Mouse (Mus musculus) kidney, embryonic 15.5 days (tissue): ENCODE results near the gene Abr. TPM values are rescaled to one million over a fixed set of nuclear protein-coding genes. Genes with fewer than 3 reads are reported as not detected.
A peak's percentile ranks its signal among the peaks of the same experiment; 100 is the strongest.

ENCODE experiments used
- ATAC-seq: fragments of 200-750 bp; cut with Nextera tagmentation; replicated peaks from 2 replicates; pipeline ENCODE4 v1.8.0; 2017; ENCODE audit warnings: moderate TSS enrichment; ENCODE audit not compliant: low FRiP score
- H3K27ac ChIP-seq: fragments of 300-500 bp; sonication (generic); 2 replicates; pipeline ENCODE4 v1.5.1; 2015; ENCODE audit warnings: mild to moderate bottlenecking, inconsistent platforms
- H3K27me3 ChIP-seq: fragments of 300-500 bp; sonication (generic); 2 replicates; pipeline ENCODE4 v1.6.1; 2015; ENCODE audit warnings: inconsistent platforms
- H3K36me3 ChIP-seq: fragments of 300-500 bp; sonication (generic); 2 replicates; pipeline ENCODE4 v1.6.1; 2015; ENCODE audit warnings: inconsistent platforms
- H3K4me1 ChIP-seq: fragments of 300-500 bp; sonication (generic); 2 replicates; pipeline ENCODE4 v1.6.1; 2015; ENCODE audit warnings: inconsistent platforms
- H3K4me2 ChIP-seq: fragments of 300-500 bp; sonication (generic); 2 replicates; pipeline ENCODE4 v1.6.1; 2015; ENCODE audit warnings: moderate library complexity, mild to moderate bottlenecking, inconsistent platforms
- H3K4me3 ChIP-seq: fragments of 300-500 bp; sonication (generic); replicated peaks from 2 replicates; pipeline ENCODE4 v1.5.1; 2015; ENCODE audit warnings: mild to moderate bottlenecking, inconsistent platforms
- H3K9ac ChIP-seq: fragments of 300-500 bp; sonication (generic); 2 replicates; pipeline ENCODE4 v1.6.1; 2015; ENCODE audit warnings: mild to moderate bottlenecking, inconsistent platforms
- H3K9me3 ChIP-seq: fragments of 300-500 bp; sonication (generic); replicated peaks from 2 replicates; pipeline ENCODE4 v1.6.1; 2016; ENCODE audit warnings: inconsistent platforms
- WGBS: fragments of 180-500 bp; shearing (Covaris S2); methylation state at CpG from one replicate; pipeline ENCODE4 v1.1.7; 2015; ENCODE audit warnings: mixed read lengths; 5-methylcytosine and 5-hydroxymethylcytosine counted together
- polyA plus RNA-seq: library from polyadenylated mRNA; unstranded; fragments of >200 nt; fragmentation: Nextera tagmentation; extraction: Ambion mirVana; gene quantifications from 2 replicates; pipeline ENCODE4 v1.2.1, GENCODE M21; 2015

Abr gene
- polyA plus RNA-seq, 1 experiment from 2014 or later = 48.3 TPM

DNA sequence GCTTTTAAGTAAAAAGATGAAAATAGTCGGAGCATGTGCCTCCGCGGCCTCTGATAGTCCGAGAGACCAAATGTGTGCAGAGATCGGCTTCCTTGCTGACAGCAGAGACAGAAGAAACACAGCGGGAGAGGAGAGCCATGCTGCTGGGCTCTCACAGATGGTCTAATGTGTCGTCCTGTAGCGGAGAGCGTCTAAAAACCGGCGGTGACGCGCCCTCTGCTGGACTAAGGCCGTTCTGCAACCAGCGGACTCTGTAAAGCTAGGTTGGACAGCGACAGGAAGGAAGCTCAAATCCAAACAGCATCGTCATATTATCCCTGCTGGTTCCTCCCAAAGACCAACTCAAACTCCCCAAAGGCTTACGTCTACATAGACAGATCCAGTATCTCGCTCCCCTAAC is 23.8 kb upstream of the Abr start:
- peaks cover 9% of the 10 kb centered on the region; the same call in 1 of the 2 replicates for H3K27me3 ChIP-seq

DNA sequence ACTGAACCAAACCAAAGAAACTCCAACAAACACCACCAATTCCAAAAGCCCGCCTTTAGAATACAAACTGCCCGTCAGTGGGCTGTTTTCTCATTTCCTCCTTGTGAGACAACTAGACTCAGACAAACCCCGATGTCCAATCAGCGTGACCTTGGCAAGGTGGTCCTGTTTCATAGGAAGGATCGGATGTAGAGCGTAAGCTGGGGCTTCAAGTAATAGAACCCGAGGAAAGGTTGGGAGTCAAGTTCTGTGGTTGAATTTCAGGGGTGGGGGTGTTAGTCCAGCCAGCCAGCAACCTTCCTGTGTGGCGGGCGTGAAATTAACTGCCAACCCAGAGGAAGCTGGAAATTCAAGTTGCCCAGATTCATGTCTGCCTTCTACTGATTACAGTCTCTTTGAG is 22.9 kb upstream of the Abr start:
- peaks cover 28% of the 10 kb centered on the region for H3K4me1 ChIP-seq
- no peaks in the 10 kb centered on the region for H3K36me3 ChIP-seq
- no peaks in the 10 kb centered on the region for H3K9me3 ChIP-seq
- no peak overlapping the region for H3K9ac ChIP-seq
- H3K27me3 ChIP-seq = peaks cover 9% of the 10 kb centered on the region; the same call in 1 of the 2 replicates
- H3K27ac ChIP-seq = peak overlapping the region; percentile 88
- H3K4me3 ChIP-seq = no peak overlapping the region
- 0 out of 2 replicates have a peak, but pooled peaks have one; percentile 68 for ATAC-seq
- H3K4me2 ChIP-seq = peak overlapping the region; percentile 74
- WGBS = 28% methylated on average over 9 of the region's 9 CpGs

More for the DNA sequence above, 23.8 kb upstream of the Abr start:
- Histone ChIP-seq H3K27ac (peak overlapping the region; percentile 88), H3K9ac (0 out of 2 replicates have a peak overlapping the region, but pooled peaks have one; percentile 29), H3K9me3 (no peaks in the 10 kb centered on the region), H3K4me2 (peak overlapping the region; percentile 74), H3K4me3 (peak overlapping the region; percentile 38), H3K36me3 (no peaks in the 10 kb centered on the region), H3K4me1 (peaks cover 28% of the 10 kb centered on the region)
- peak; percentile 66; the same call in 1 of the 2 replicates for ATAC-seq
- 0% methylated on average over 19 of the region's 19 CpGs for WGBS

DNA sequence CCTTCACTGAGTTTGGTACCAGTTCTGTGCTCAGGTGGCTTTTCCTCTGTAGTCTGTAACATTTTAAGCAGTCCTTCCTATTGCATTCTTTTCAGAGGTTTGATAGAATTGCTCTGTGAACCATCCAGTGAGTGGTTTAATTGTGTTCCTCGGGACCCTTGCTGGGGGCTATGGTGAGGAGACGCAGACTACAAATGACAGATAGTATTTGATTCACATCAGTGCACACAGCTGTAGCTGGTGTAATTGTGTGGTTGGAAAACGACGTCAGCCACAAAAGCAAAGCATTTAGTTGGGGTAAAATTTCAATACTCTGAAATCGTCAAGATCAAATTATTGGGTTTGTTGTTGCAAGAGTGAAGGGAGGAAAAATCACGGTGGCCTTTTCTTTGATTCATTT is 22.1 kb upstream of the Abr start:
- Histone ChIP-seq H3K9ac (no peak overlapping the region), H3K27me3 (peaks cover 9% of the 10 kb centered on the region; the same call in 1 of the 2 replicates), H3K4me1 (peaks cover 28% of the 10 kb centered on the region), H3K36me3 (no peaks in the 10 kb centered on the region), H3K9me3 (no peaks in the 10 kb centered on the region), H3K4me3 (no peak overlapping the region), H3K4me2 (no peak overlapping the region), H3K27ac (peak overlapping the region; percentile 88)
- WGBS = 42% methylated on average over 6 of the region's 6 CpGs
- ATAC-seq = no peak

DNA sequence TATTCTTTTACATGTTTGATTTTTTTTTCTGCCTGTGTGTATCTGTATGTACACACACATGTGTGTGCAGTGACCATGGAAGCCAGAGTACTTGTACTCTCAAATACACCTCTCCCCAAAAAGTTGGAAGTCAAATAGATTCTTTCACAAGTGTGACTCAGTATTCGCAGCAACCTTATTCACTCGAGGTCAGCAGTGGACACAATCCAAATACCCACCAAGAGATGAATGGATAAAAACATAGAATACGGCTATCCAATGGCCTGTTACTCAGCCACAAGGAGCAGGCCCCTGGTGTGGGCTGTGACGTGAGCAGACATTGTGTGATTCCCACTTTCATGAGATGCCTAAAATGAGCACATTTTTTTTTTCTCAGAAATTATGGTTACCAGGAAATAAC is 18.1 kb upstream of the Abr start:
- peaks cover 9% of the 10 kb centered on the region; the same call in 1 of the 2 replicates for H3K27me3 ChIP-seq
- H3K9me3 ChIP-seq = no peaks in the 10 kb centered on the region
- peaks cover 11% of the 10 kb centered on the region for H3K4me1 ChIP-seq
- no peak overlapping the region for H3K9ac ChIP-seq
- no peak overlapping the region for H3K4me3 ChIP-seq
- ATAC-seq = no peak
- H3K36me3 ChIP-seq = no peaks in the 10 kb centered on the region
- 69% methylated on average over 4 of the region's 4 CpGs for WGBS
- H3K4me2 ChIP-seq = no peak overlapping the region
- H3K27ac ChIP-seq = no peak overlapping the region

DNA sequence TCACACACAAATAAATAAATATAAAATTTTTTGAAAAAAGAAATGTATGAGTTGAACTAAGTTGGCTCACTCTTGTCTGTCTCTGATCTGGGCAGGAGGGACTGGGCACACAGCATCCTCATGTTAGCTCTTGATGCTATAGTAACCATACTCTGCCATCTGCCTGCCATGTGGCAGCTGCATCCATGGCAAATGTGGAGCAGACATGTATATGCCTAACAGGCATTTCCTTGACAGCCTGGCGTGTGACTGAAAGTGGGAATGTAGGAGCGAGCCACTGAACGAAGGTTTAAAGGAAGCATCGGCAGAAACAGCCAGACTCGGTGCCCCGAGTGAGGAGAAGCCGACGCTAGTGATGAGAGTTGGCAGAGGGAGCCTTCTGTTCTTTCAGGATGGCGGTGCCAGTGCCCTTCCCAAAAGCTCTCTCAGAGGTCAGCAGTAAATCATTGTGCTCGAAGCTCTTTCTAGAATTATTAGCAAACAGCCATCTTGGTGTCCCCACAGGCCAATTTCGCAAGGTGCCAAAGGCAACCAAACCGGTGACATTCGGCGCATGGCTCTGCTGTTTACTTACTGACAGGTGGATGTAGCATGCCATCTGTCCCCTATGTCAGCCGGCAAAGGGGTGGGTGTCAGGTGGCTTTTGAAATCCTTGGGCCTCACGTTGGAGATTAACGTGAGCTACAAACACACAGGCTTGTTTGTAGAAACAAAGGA is 17.3 kb upstream of the Abr start:
- Histone ChIP-seq H3K4me2 (no peak overlapping the region), H3K36me3 (no peaks in the 10 kb centered on the region), H3K27me3 (peaks cover 3% of the 10 kb centered on the region; the same call in 1 of the 2 replicates), H3K9me3 (no peaks in the 10 kb centered on the region), H3K27ac (no peak overlapping the region), H3K9ac (no peak overlapping the region), H3K4me3 (no peak overlapping the region), H3K4me1 (peaks cover 3% of the 10 kb centered on the region)
- 77% methylated on average over 17 of the region's 17 CpGs for WGBS
- no peak for ATAC-seq

DNA sequence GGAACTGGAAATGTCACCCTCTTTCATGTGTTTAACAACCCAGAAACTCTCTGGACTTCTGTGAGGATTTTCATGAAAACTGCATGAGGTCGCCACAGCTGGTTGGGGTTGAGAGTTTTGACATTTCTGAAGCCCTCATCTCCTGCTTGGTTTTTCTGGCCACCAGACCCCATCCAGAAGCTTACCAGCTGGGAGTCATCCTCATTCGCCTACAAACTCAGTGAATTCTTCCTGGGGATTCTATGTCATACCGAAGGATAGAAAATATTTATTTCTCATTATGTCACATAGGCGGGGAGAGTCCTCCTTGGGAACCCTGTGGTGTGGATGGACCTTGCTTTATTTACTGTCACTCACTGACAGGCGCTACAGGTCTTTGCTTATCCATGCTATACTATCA is 8.4 kb upstream of the Abr start:
- no peak for ATAC-seq
- 50% methylated on average over 5 of the region's 5 CpGs for WGBS
- H3K27ac ChIP-seq = peak overlapping the region; percentile 71

DNA sequence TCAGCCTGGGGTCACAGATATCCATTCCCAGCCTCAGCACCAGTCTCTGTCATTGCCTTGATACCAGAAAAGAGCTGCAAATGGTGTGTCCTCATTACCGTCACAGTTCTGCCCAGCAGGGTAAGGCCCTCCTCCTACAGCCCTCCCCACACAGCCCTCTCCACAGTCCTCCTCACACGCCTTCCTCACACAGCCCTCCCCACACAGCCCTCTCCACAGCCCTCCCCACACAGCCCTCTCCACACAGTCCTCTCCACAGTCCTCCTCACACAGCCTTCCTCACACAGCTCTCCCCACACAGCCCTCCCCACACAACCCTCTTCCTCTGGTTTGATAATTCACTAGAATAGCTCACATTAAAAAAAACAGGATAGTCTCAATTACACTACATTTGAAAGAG is 7.9 kb upstream of the Abr start:
- peak; percentile 77 for ATAC-seq
- H3K4me1 ChIP-seq = peaks cover 14% of the 10 kb centered on the region
- no peak overlapping the region for H3K4me2 ChIP-seq
- 28% methylated on average over 2 of the region's 2 CpGs for WGBS
- H3K27me3 ChIP-seq = no peaks in the 10 kb centered on the region
- H3K4me3 ChIP-seq = no peak overlapping the region
- no peaks in the 10 kb centered on the region for H3K9me3 ChIP-seq
- no peaks in the 10 kb centered on the region for H3K36me3 ChIP-seq
- H3K9ac ChIP-seq = no peak overlapping the region
- H3K27ac ChIP-seq = peak overlapping the region; percentile 71

More for the DNA sequence above, 8.4 kb upstream of the Abr start:
- no peaks in the 10 kb centered on the region for H3K9me3 ChIP-seq
- H3K4me3 ChIP-seq = no peak overlapping the region
- no peak overlapping the region for H3K9ac ChIP-seq
- peaks cover 14% of the 10 kb centered on the region for H3K4me1 ChIP-seq
- H3K4me2 ChIP-seq = no peak overlapping the region
- H3K36me3 ChIP-seq = no peaks in the 10 kb centered on the region
- H3K27me3 ChIP-seq = no peaks in the 10 kb centered on the region

DNA sequence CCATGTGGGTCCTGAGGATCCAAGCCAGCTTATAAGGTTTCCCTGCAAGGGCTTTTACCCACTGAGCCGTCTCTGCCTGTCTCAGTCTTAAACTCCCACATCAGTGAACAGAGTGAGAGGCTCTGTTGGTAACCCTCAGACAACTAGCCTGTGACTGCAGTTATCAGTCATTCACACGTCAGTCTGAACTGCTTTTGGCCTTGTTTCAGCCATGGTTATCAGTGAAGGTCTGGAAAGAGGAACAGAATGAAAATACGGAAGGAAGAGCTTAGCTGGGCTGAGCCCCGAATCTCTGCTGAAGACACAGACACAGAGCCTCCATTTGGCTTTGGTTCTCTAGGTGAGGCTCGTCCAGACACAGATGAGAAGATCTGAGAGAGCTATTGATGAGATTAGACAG is 6.5 kb upstream of the Abr start:
- peaks cover 27% of the 10 kb centered on the region for H3K4me1 ChIP-seq
- no peaks in the 10 kb centered on the region for H3K9me3 ChIP-seq
- no peak for ATAC-seq
- H3K4me3 ChIP-seq = no peak overlapping the region
- WGBS = 53% methylated on average over 5 of the region's 5 CpGs
- no peaks in the 10 kb centered on the region for H3K27me3 ChIP-seq
- H3K36me3 ChIP-seq = no peaks in the 10 kb centered on the region
- H3K4me2 ChIP-seq = no peak overlapping the region
- H3K27ac ChIP-seq = no peak overlapping the region
- no peak overlapping the region for H3K9ac ChIP-seq

DNA sequence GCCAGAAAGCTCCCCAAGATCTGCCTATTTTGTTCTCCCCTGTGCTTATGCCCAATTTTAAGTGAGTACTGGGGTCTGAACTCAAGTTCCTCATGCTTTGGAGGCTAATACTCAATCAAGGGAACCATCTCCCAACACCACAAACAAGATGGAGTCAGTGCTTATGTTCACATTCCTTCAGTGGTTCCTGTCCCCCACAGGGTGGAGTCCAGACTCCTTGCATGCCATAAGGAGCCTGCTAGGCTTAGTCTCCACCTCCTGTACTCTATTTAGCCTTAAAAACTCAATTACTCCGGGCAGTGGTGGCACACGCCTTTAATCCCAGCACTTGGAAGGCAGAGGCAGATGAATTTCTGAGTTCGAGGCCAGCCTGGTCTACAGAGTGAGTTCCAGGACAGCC is 2.8 kb upstream of the Abr start:
- no peaks in the 10 kb centered on the region for H3K36me3 ChIP-seq
- no peaks in the 10 kb centered on the region for H3K9me3 ChIP-seq
- H3K4me2 ChIP-seq = no peak overlapping the region
- H3K27me3 ChIP-seq = peaks cover 26% of the 10 kb centered on the region
- no peak overlapping the region for H3K9ac ChIP-seq
- H3K4me3 ChIP-seq = no peak overlapping the region
- 75% methylated on average over 3 of the region's 3 CpGs for WGBS
- no peak for ATAC-seq
- peaks cover 48% of the 10 kb centered on the region for H3K4me1 ChIP-seq
- no peak overlapping the region for H3K27ac ChIP-seq

DNA sequence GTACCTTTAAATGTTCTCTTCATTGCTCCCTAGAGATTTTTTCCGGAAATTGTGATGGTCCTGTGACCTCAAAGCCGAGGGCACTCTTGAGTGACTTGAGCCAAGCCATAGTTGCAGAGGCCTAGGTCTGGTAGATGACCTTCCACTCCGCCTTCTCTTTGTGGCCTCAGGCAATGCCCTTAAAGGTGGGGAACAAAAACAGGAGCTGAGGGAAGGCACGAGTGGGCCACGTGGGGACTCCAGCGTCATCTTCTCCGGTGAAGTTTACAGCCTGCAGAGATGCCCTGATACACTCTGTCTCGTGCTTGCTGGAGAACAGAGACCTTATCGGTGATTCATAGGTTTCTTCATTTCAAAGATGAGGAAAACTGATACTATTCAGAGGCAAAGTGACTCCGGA is 2.0 kb upstream of the Abr start:
- 26% methylated on average over 10 of the region's 10 CpGs for WGBS
- peak overlapping the region; percentile 86 for H3K27ac ChIP-seq
- 0 out of 2 replicates have a peak overlapping the region, but pooled peaks have one; percentile 77 for H3K9ac ChIP-seq
- H3K4me3 ChIP-seq = peak overlapping the region; percentile 79
- no peaks in the 10 kb centered on the region for H3K36me3 ChIP-seq
- peaks cover 56% of the 10 kb centered on the region for H3K4me1 ChIP-seq
- no peak for ATAC-seq
- H3K9me3 ChIP-seq = no peaks in the 10 kb centered on the region
- H3K27me3 ChIP-seq = peaks cover 26% of the 10 kb centered on the region
- H3K4me2 ChIP-seq = peak overlapping the region; percentile 96

DNA sequence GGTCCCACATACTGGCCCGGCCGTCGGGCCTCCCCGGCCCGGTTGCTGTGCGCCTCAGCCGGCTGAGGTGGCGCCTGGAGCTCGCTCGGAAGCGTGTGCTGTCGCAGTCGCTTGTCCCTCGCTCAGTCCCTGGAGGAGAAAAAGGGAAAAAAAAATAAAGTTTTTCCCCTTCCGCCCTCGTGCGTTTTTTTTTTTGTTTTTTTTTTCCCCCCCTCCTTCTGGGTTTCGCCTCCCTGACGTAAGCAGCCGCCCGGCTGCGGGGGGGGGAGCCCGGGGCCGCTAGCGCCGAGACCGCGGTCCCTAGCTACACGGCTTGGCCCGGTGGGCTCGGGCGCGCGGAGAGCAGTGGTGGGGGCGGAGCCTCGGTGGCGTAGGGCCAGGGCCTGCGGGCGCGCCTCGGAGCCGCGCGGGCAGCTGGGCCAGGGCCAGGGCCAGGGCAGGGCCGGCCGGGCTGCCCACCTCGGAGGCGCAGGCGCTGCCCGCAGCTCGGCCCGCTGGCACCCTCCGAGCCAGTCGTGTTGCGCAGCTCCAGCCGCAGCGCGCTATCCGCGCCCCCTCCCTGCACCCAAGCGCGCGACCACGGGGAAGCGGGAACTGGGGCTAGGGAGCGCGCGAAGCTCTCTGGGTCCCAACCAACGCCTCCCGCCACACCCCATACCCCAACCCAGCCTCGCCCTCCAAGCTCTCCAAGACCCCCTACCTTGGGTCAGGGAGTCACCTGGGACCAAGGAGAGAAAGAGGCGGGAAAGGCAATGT is 1.3 kb upstream of the Abr start:
- Histone ChIP-seq H3K4me3 (peak overlapping the region; percentile 79), H3K27me3 (peaks cover 26% of the 10 kb centered on the region), H3K27ac (peak overlapping the region; percentile 86), H3K36me3 (no peaks in the 10 kb centered on the region), H3K4me1 (peaks cover 53% of the 10 kb centered on the region), H3K9me3 (no peaks in the 10 kb centered on the region), H3K4me2 (peak overlapping the region; percentile 96), H3K9ac (peak overlapping the region; percentile 77)
- peak; percentile 80 for ATAC-seq
- WGBS = under 1% methylated on average over 60 of the region's 72 CpGs

DNA sequence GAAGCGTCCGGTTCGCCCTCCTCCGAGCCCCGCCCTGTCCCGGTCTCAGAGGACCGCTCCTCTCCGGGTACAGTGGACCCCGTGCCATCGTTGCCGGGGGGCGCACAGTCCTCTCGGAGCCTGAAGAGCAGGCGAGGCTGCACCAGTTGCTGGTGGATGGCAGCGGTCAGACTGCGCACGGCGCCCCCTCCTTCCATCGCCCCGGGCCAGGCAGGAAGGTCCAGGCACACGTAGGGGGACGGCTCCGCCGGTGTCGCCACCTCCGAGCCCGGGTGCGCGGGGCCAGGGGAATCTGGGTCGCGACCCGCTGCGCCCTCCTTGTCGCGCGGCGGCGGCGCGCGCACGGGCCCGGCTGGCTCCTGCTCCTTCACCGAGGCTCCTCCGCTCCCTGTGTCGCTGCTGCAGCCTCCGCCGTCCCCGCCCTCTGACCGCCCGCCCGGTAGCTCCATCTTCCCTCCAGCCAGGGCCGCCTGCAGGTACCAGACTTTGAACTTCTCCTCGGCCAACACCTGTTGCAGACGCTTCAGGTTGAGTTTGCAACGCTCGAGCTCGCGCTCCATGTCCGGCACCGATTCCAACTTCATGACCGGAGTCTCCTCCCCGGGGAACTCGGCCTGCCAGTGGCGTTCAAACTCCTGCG is 572 bp upstream of the Abr start:
- WGBS = under 1% methylated on average over 66 of the region's 66 CpGs
- Histone ChIP-seq H3K4me2 (peak overlapping the region; percentile 96), H3K27ac (peak overlapping the region; percentile 86), H3K27me3 (peaks cover 26% of the 10 kb centered on the region), H3K4me3 (peak overlapping the region; percentile 79), H3K36me3 (no peaks in the 10 kb centered on the region), H3K9me3 (no peaks in the 10 kb centered on the region), H3K9ac (peak overlapping the region; percentile 77), H3K4me1 (peaks cover 52% of the 10 kb centered on the region)
- peak; percentile 31 for ATAC-seq
